Mouse (Mus musculus) 416B (cell line): ENCODE data around the gene Vasp.

Source experiments
- DNase-seq: peaks from one replicate; pipeline ENCODE4 v3.0.0; 2011; ENCODE audit warnings: low read depth

Gene Vasp

DNA sequence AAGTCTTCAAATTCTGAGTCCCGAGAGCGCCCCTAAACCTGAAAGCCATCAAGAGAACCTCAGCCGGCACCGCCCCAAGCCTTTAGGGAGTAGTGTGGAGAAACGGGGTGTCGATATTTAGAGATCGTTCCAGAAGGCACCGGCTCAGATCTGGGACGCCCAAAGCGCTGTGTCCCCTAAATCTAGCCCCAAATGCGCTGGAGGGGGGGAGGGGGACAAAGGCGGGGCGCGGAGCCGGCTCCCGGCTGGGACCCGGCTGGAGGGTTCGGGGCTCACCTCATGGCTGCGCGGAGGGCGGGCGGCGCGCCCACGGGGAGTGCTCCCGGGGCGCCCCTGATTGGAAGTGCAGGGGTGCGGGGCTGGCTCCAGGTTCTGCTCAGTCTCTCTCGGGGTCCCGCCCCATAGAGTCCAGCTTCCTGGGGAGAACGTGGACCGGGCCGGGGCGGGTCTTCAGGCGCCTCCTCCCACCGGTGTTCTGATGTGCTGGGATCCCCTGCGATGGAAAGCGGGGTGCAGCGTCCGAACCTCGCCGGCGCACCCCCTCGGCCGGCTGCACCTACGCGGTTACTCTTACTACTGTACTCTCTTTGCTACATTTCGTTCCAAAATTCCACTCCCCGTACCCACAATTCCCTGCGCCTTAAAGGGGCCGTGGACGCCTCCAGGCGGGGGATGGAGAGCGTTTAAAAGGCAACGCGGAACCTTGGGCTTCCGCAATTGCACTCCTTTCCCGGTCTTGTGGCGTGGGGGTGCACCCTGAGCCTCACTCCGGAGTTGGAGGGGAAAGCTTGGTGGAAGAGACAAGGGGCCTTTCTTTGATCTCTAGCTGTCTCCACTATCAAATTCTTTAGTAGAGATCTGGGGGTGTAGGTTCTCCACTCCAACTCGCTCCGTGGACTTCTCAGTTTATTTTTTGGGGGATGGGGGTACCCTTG is at the start of gene Vasp:
TSS of gene Vasp (minus strand) at position 580 of the 935 bp plus-strand sequence.
- DNase-seq: peak; percentile 91

- no peak for DNase-seq
Measured at GRCm38 (mm10) chr7:19320637-19321036, 49.0 kb upstream of the Vasp start.

DNA sequence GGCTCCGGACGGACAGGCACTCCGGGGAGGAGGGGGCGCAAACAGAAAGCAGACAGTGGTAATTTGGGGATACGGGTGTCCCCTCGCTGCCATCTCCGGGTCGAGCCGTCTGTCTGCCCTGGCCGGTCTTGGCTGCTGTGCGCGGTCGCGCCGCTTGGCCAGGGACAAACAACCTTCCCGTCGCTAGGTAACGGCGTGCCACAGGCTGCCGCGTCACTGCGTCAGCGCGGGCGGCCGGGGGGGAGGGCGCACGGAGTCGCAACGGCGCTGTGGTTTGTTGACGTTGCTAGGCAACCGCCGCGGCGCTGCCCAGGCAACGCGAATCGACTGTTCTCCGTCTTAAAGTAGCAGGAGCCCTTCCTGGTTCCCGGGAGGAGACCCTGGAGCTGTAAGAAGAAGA is 48.3 kb upstream of the Vasp start:
- peak; percentile 93 for DNase-seq

- no peak for DNase-seq
Measured at GRCm38 (mm10) chr7:19319458-19319857, 47.8 kb upstream of the Vasp start.

DNA sequence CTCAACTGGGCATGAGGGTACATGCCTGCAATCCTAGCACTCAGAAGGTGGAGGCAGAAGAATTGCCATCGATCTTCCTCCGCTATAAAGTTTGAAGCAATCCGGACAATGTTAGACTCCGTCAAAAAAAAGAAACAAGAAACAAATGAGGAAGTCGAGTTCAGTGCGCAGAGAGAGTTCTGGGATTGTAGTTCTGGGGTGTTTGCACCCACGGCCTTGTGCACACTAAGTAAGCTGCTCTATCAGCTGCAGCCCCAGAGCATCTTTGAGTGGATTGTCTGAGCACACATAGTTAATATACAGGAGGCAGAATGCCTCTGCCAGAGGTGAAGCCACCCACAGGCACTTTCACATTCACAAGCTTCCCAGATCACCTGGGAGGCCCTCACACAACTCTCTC is 47.1 kb upstream of the Vasp start:
- no peak for DNase-seq

GRCm38 (mm10) chr7:19318201-19318600 is 46.6 kb upstream of the Vasp start:
- DNase-seq: no peak

- DNase-seq: peak; percentile 93
Measured at GRCm38 (mm10) chr7:19316451-19317161, 45.0 kb upstream of the Vasp start.

GRCm38 (mm10) chr7:19314033-19314432 is 42.4 kb upstream of the Vasp start:
- DNase-seq: no peak

DNA sequence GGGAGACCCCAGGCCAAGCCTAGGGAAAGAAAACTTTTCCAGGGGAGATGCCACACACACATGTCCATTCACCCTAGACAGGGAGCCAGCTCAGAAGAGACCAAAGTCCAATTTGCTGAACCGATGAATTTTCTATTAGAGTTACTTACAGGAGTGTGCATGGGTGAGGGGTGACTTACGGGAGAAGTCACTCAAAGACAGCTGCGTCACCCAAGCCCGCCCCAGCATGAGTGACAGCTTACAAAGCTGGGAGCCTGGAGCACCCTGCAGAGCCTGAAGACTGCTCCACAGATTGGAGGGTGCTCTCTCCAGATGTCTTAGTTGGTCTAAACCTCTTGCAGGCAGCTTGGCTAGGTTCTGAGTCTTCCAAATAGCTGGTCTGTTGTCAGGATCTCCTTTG is 40.4 kb upstream of the Vasp start:
- DNase-seq: no peak

DNA sequence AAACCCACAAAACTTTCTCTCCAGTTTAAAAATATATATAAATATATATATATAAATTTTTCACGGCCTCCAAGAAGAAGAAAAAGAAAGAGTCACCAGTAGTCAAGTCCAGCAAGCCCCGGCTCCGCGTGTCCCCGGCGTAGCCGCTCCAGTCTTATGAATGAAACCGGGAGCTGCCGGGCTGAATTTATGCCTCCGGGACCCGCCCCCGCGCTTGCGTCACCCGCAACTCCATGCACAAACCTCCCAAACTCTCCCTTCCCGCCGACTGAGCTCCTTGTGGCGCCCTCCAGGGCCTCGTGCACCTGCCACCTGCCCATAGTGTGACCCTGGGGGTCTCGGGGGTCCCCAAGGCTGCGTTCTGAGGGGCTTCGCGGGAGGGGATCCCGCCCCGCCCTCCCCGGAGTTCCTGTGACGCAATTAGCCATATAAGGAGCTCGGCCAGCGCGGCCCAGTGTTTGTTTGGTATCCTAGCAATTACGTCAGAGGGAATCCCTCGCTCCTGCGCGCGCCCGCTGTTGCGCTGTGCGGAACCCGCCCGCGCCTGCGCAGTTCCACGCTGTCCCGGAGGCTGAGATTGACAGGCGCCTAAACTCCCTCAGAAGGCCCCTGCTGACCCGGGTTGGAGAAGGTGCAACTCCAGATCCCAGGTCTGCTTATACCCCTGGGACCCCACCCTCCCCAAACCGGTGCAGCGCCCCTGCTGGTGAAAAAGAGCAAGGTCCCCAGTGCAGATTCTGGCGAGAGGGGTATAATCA is 38.4 kb upstream of the Vasp start, which contains the start of gene Fosb:
TSS of gene Fosb (minus strand) at position 168 of the 758 bp plus-strand sequence.
- peak; percentile 97 for DNase-seq

GRCm38 (mm10) chr7:19309278-19309883 is 37.8 kb upstream of the Vasp start:
- no peak for DNase-seq

- DNase-seq: peak; percentile 95
Measured at GRCm38 (mm10) chr7:19308454-19309277, 37.0 kb upstream of the Vasp start.

- peak; percentile 91 for DNase-seq
Measured at GRCm38 (mm10) chr7:19307739-19308453, 36.3 kb upstream of the Vasp start.

DNA sequence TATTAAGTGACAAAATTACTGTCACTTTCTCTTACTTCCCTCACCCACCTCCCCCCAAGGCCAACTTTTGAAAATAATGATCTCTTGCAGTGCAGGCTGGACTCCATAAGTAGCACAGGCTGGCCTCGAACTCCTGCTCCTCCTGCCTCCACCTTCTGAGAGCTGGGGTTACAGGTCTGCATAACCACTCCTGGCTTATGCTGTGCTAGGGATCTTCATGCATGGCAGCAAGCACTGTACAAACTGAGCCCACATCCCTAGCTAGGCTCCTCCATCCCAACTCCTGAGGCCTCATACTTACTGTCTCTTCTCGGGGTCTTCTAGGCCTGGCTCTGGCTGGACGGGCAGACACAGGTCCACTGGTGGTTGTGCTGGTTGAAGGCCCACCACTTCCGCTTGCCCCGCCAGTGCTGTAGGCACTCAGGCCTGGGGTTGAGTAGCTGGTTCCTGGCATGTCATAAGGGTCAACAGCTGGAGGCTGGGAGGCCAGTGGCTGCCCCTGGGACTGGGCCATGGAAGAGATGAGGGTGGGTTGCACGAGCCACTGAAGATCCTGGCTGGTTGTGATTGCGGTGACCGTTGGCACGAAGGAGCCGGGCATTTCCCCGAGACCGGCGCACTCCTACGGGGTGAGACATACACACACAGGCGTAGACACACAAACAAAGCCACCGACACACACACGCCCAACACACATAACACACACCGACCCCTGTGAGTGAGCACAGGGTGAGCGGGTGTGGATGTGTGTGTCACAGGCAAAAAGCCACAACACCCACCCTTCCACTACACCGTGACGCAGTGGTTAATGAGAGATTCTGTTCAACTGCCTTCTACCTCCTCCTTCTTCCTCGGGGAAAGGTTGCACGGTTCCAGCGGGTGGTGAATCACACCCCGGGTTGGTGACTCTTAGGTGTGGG is 35.5 kb upstream of the Vasp start:
- DNase-seq: peak; percentile 36

DNA sequence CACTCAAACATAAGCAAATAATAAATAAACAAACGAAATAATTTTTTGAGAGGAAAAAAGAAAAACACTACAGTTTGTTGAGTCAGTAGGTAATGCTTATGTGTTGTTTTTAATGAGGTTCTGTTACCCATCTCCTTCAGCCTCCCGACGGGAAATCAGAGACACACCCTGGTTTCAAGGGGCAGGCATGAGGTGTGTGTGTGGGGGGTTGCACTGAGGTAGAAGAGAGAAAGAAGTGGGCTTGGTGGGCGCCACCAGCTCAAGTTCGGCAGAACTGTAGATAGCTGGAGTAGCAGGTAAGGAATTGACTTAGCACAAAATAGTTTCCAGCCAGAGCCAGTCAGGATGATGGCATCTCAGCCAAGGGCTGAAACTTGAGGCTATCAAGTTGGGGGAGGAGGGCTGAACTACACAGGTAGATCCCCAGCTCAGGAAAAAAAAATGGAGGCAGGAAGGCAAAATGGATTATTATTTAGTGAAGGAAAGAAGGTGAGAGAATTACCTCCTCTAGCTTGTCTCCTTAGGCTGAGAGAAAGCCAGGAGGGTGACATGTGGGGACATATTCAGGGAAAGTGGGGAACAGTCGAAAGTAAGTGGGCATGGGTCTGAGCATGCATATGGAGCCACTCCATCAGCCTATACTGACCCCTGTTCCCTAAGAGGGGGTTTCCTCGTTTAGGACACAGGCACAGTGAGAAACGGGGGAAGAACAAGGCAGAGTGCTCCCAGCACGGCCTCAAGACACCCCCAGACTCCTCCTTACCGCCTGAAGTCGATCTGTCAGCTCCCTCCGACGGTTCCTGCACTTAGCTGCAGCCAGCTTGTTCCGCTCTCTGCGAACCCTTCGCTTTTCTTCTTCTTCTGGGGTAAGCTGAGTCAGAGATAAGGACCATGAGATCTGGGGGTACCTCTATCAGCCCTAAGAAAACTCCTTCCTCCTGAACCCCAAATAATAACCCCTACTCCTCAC is 34.5 kb upstream of the Vasp start:
- DNase-seq: no peak

DNA sequence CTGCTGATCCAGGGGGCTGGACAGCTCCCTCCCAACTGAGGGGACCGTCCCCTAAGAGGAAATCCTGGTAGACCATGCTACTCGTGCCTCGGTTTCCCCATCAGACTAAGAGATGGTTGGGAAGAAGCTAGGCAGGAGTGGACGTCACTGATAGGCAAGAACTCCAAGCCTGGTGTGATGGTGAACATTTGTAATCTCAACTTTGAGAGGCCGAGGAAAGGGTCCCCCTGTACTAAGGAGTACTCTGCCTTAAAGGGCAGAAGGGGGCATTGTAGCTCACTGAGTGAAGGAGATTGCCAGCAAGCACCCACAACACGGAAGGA is 33.8 kb upstream of the Vasp start:
- no peak for DNase-seq

DNA sequence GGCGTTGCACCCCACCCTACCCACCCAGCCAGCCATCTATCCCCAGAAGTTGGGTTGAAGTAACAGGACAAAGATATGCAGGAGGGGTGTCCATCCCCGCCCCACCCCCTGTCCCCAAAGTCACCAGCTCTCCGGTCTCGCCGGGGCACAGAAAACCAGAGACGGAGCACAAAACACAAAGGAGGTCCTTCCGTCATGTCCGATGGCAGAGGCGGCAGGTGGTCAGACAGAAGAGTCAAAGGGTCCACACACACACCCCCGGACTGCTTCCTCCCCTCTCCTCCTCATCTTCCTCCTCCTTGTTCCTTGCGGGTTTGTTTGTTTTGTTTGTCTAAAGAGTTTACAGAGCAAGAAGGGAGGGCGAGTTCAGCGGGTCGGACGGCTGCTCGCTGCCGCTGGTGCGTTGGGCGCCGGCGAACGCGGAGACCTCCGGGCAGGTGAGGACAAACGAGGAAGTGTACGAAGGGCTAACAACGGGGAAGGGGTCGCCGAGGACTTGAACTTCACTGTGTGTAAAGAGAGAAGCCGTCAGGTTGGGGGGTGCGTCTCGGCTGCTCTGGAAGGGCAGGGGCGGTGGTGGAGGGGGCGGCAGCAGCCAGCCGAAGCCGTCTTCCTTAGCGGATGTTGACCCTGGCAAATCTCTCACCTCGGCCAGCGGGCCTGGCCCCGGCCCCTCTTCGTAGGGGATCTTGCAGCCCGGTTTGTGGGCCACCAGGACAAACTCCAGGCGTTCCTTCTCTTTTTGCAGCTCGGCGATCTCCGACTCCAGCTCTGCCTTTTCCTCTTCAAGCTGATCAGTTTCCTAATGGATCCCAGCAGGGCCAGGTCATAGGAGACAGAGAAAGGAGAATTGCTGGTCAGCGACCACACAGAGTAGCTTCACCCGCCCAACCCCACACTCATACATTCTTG is 33.1 kb upstream of the Vasp start:
- DNase-seq: no peak
